Comparison of ENCODE assay signal across 29 mouse cellular contexts in the genomic region with DNA sequence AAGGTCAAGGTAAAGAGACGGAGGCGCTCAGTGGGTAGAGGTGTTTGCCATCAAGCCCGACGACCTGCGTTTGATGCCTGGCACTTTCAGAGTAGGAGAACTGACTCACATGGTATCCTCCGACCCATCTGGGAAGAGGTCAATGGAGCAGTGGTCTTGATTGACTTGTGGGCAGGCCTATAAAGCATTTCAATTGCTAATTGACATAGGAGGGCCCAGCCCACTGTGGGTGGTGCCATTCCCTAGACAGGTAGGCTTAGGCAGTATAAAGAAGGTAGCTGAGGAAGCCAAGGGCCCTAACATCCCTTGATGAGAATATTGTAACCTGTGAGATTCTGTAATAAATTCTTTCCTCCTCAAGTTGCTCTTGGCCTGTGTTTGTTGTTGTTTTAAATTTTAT.
"Had no signal": no experiment of that assay in that cellular context is flagged by ENCODE, and none has a peak within 500 bp of the region (broad histone marks: within the 10 kb centered on the region; RNA-seq: fewer than 3 reads in every experiment).

No protein-coding gene starts in this region.

- H3K27me3 ChIP-seq: limb, embryonic 12.5 days; limb, embryonic 13.5 days; limb, embryonic 15.5 days; liver, embryonic 12.5 days; liver, embryonic 13.5 days; liver, embryonic 15.5 days; lung, embryonic 15.5 days; megakaryocyte, embryonic 14.5 days; midbrain, embryonic 12.5 days; midbrain, embryonic 13.5 days; midbrain, embryonic 15.5 days had no signal

- H3K9me3 ChIP-seq: limb, embryonic 10.5 days; limb, embryonic 12.5 days; limb, embryonic 13.5 days; limb, embryonic 15.5 days; liver, embryonic 12.5 days; liver, embryonic 13.5 days; liver, embryonic 15.5 days; lung, embryonic 15.5 days; megakaryocyte, embryonic 14.5 days; midbrain, embryonic 10.5 days; midbrain, embryonic 12.5 days; midbrain, embryonic 13.5 days; midbrain, embryonic 15.5 days had no signal

- H3K4me1 ChIP-seq: limb, embryonic 10.5 days; limb, embryonic 12.5 days; limb, embryonic 13.5 days; limb, embryonic 15.5 days; liver, embryonic 12.5 days; liver, embryonic 13.5 days; liver, embryonic 15.5 days; lung, embryonic 15.5 days; midbrain, embryonic 10.5 days; midbrain, embryonic 12.5 days; midbrain, embryonic 13.5 days; midbrain, embryonic 15.5 days had no signal

- ATAC-seq: liver, embryonic 12.5 days; liver, postnatal 0 days; lung, postnatal 0 days; midbrain, embryonic 13.5 days; midbrain, embryonic 15.5 days; midbrain, embryonic 16.5 days had no signal

- H3K4me3 ChIP-seq: limb, embryonic 10.5 days; limb, embryonic 12.5 days; limb, embryonic 13.5 days; limb, embryonic 15.5 days; liver, embryonic 12.5 days; liver, embryonic 13.5 days; liver, embryonic 15.5 days; lung, embryonic 15.5 days; megakaryocyte, embryonic 14.5 days; midbrain, embryonic 10.5 days; midbrain, embryonic 12.5 days; midbrain, embryonic 13.5 days; midbrain, embryonic 15.5 days; myocyte had no signal

- H3K27ac ChIP-seq: limb, embryonic 10.5 days; limb, embryonic 12.5 days; limb, embryonic 13.5 days; limb, embryonic 15.5 days; liver, embryonic 12.5 days; liver, embryonic 13.5 days; liver, embryonic 14.5 days; liver, embryonic 15.5 days; lung, embryonic 15.5 days; macrophage; midbrain, embryonic 10.5 days; midbrain, embryonic 12.5 days; midbrain, embryonic 13.5 days; midbrain, embryonic 15.5 days had no signal

- H3K4me2 ChIP-seq: limb, embryonic 12.5 days; limb, embryonic 13.5 days; limb, embryonic 15.5 days; liver, embryonic 11.5 days; liver, embryonic 12.5 days; liver, embryonic 13.5 days; liver, embryonic 15.5 days; lung, embryonic 14.5 days; lung, embryonic 15.5 days; midbrain, embryonic 11.5 days; midbrain, embryonic 12.5 days; midbrain, embryonic 13.5 days; midbrain, embryonic 15.5 days had no signal

- H3K9ac ChIP-seq: limb, embryonic 12.5 days; limb, embryonic 13.5 days; limb, embryonic 15.5 days; liver, embryonic 12.5 days; liver, embryonic 13.5 days; liver, embryonic 14.5 days; liver, embryonic 15.5 days; liver, postnatal 0 days; lung, embryonic 14.5 days; lung, embryonic 15.5 days; midbrain, embryonic 12.5 days; midbrain, embryonic 13.5 days; midbrain, embryonic 15.5 days had no signal

- H3K36me3 ChIP-seq: limb, embryonic 15.5 days; lung, embryonic 15.5 days; midbrain, embryonic 13.5 days; midbrain, embryonic 15.5 days had no signal

- DNase-seq: left cerebral cortex, postnatal 4 days; liver; liver, embryonic 13.5 days; liver, postnatal 0 days; lung, adult 2 months; lung, embryonic 14.5 days; lung, postnatal 10 days; lung, postnatal 14 days; lung, postnatal 36 days; midbrain, embryonic 14.5 days had no signal
